Mouse (Mus musculus): ENCODE results near the gene Ddx23. TPM values are rescaled to one million over a fixed set of nuclear protein-coding genes. Genes with fewer than 3 reads are reported as not detected.

Ddx23 gene
- polyA plus RNA-seq, 1 experiment from 2014 or later, result 17.8 TPM

GRCm38 (mm10) chr15:98685926-98686325 is 23.2 kb upstream of the Ddx23 start:
- H3K9me3 ChIP-seq (replicated peaks), result no peaks in the 10 kb centered on the region
- no peak overlapping the region for H3K9ac ChIP-seq
- H3K27me3 ChIP-seq, result no peaks in the 10 kb centered on the region
- ATAC-seq (replicated peaks; ENCODE audit: insufficient number of reproducible peaks, insufficient read depth, low FRiP score, low read depth), result no peak
- WGBS, result 68% methylated on average over 3 of the region's 3 CpGs
- no peaks in the 10 kb centered on the region for H3K36me3 ChIP-seq
- peaks cover 8% of the 10 kb centered on the region for H3K4me1 ChIP-seq (replicated peaks)
- no peak overlapping the region for H3K4me2 ChIP-seq
- H3K4me3 ChIP-seq, result no peak overlapping the region
- no peak overlapping the region for H3K27ac ChIP-seq

- no peaks in the 10 kb centered on the region for H3K36me3 ChIP-seq
- H3K4me2 ChIP-seq, result no peak overlapping the region
- H3K27me3 ChIP-seq, result no peaks in the 10 kb centered on the region
- no peak overlapping the region for H3K27ac ChIP-seq
- no peaks in the 10 kb centered on the region for H3K9me3 ChIP-seq (replicated peaks)
- 0 out of 2 replicates have a peak, but pooled peaks cover 5% of the 10 kb centered on the region for H3K4me1 ChIP-seq (replicated peaks)
- no peak overlapping the region for H3K9ac ChIP-seq
- 81% methylated on average over 1 of the region's 1 CpGs for WGBS
- ATAC-seq (replicated peaks; ENCODE audit: insufficient number of reproducible peaks, insufficient read depth, low FRiP score, low read depth), result no peak
- no peak overlapping the region for H3K4me3 ChIP-seq
Measured at GRCm38 (mm10) chr15:98683746-98684145, 21.1 kb upstream of the Ddx23 start.

- Histone ChIP-seq H3K9ac (no peak overlapping the region), H3K4me2 (no peak overlapping the region), H3K4me3 (no peak overlapping the region), H3K27me3 (no peaks in the 10 kb centered on the region), H3K9me3 (replicated peaks) (no peaks in the 10 kb centered on the region), H3K36me3 (no peaks in the 10 kb centered on the region), H3K27ac (no peak overlapping the region), H3K4me1 (replicated peaks) (0 out of 2 replicates have a peak, but pooled peaks cover 5% of the 10 kb centered on the region)
- 43% methylated on average over 10 of the region's 10 CpGs for WGBS
- no peak for ATAC-seq (replicated peaks; ENCODE audit: insufficient number of reproducible peaks, insufficient read depth, low FRiP score, low read depth)
Measured at GRCm38 (mm10) chr15:98683177-98683576, 20.5 kb upstream of the Ddx23 start.

DNA sequence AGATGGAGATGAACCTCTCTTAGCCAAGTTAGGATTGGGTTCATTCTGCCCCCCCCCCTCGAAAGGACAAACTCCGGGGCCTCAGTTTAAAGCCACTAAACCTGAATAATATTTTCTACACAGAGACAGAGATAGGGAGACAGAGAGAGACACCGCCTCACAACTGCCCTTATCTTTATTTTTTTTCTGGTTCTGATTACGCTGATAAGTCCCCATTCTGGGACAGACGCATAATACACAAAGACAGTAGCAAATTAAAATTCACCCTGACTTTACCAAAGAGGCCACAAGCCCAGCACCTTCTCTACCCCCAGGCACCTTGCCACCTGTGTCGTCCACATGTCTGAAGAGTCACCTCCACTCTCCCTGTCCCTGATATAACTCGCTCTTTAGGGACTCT is 18.9 kb upstream of the Ddx23 start:
- no peak for ATAC-seq (replicated peaks; ENCODE audit: insufficient number of reproducible peaks, insufficient read depth, low FRiP score, low read depth)
- no peaks in the 10 kb centered on the region for H3K36me3 ChIP-seq
- peaks cover 11% of the 10 kb centered on the region for H3K4me1 ChIP-seq (replicated peaks)
- no peak overlapping the region for H3K27ac ChIP-seq
- H3K9me3 ChIP-seq (replicated peaks), result no peaks in the 10 kb centered on the region
- H3K9ac ChIP-seq, result no peak overlapping the region
- WGBS, result 74% methylated on average over 7 of the region's 7 CpGs
- H3K4me3 ChIP-seq, result no peak overlapping the region
- H3K4me2 ChIP-seq, result no peak overlapping the region
- H3K27me3 ChIP-seq, result peaks cover 4% of the 10 kb centered on the region; the same call in 1 of the 2 replicates

GRCm38 (mm10) chr15:98680660-98681059 is 18.0 kb upstream of the Ddx23 start:
- H3K4me2 ChIP-seq, result no peak overlapping the region

DNA sequence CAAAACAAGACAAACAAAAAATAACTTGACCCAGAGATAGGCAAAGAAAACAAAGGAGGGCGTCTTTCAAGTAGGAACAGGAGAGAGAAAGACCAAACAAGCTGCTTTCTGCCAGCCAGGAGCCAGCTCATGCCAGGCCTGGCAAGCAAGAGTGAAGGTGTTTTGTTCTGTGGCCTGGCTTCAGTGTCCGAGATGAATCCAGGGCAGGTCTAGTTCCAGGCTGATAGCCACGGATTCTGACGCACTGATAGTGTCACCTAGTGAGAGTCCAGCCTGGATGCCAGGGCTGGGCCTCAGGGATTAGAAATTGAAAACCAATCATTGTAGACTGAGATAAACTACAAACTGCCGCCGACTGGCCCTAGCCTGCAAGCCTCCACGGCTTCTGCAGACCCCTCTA is 15.3 kb upstream of the Ddx23 start:
- Histone ChIP-seq H3K27me3 (peaks cover 32% of the 10 kb centered on the region), H3K9ac (no peak overlapping the region), H3K4me3 (no peak overlapping the region), H3K36me3 (no peaks in the 10 kb centered on the region), H3K4me1 (replicated peaks) (peaks cover 25% of the 10 kb centered on the region), H3K9me3 (replicated peaks) (no peaks in the 10 kb centered on the region), H3K27ac (no peak overlapping the region), H3K4me2 (no peak overlapping the region)
- WGBS, result 57% methylated on average over 7 of the region's 7 CpGs
- ATAC-seq (replicated peaks; ENCODE audit: insufficient number of reproducible peaks, insufficient read depth, low FRiP score, low read depth), result no peak

More at GRCm38 (mm10) chr15:98680660-98681059, 18.0 kb upstream of the Ddx23 start:
- Histone ChIP-seq H3K9me3 (replicated peaks) (no peaks in the 10 kb centered on the region), H3K27ac (no peak overlapping the region), H3K9ac (no peak overlapping the region), H3K4me1 (replicated peaks) (peaks cover 21% of the 10 kb centered on the region), H3K4me3 (no peak overlapping the region), H3K27me3 (peaks cover 14% of the 10 kb centered on the region), H3K36me3 (no peaks in the 10 kb centered on the region)
- WGBS, result 72% methylated on average over 8 of the region's 8 CpGs
- no peak for ATAC-seq (replicated peaks; ENCODE audit: insufficient number of reproducible peaks, insufficient read depth, low FRiP score, low read depth)

DNA sequence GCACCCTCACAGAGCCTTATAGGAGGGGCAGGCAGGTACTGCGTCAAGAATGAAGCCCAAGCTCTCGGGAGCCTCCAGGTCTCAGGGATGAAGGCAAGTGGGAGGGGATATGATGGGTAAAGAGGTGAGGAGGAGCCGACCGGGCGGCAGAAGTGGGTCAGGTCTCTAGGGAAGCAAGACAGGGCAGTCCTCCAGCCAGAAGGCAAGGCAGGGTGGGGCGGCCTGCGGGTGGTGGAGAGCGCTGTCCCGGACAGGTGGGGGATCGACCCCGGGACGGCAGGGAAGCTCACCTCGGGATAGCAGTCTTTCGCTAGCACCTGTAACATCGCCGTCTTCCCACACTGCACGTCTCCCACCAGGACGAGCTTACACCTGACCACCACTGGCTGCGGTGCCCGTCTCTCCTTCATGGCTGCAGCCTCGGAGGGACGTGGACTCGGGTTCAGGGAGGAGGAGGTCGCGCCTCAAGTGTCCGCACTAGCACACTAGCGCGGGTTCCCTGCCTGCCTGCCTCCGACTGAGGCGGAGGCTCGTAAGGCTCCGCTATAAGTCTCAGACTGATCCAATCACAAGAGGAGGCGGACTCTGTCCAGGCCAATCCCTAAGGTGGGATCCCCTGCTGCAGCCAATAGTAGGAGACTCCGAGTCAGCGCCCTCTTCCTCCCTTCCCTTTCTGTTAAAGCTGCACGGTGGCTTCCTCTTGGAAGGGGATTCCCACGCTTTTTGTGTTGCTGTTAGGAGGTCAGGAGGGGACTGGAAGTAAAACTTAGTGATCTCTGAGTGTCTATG is 14.4 kb upstream of the Ddx23 start, which contains the start of gene Rnd1:
TSS of gene Rnd1 (minus strand) at position 522 of the 789 bp plus-strand sequence.
- Histone ChIP-seq H3K4me1 (replicated peaks) (peaks cover 31% of the 10 kb centered on the region), H3K9me3 (replicated peaks) (no peaks in the 10 kb centered on the region), H3K27me3 (peaks cover 32% of the 10 kb centered on the region), H3K9ac (peak within 1 kb of the TSS; percentile 51; the same call in 1 of the 2 replicates), H3K36me3 (no peaks in the 10 kb centered on the region), H3K4me3 (peak within 1 kb of the TSS; percentile 54), H3K27ac (no peak within 1 kb of the TSS), H3K4me2 (peak within 1 kb of the TSS; percentile 98)
- under 1% methylated on average over 37 of the region's 37 CpGs for WGBS
- ATAC-seq (replicated peaks; ENCODE audit: insufficient number of reproducible peaks, insufficient read depth, low FRiP score, low read depth), result peak; percentile 96

GRCm38 (mm10) chr15:98676471-98676870 is 13.8 kb upstream of the Ddx23 start:
- Histone ChIP-seq H3K36me3 (no peaks in the 10 kb centered on the region), H3K27ac (no peak overlapping the region), H3K9me3 (replicated peaks) (no peaks in the 10 kb centered on the region), H3K9ac (no peak overlapping the region), H3K4me2 (peak overlapping the region; percentile 98), H3K4me3 (peak overlapping the region; percentile 54), H3K27me3 (peaks cover 32% of the 10 kb centered on the region), H3K4me1 (replicated peaks) (peaks cover 32% of the 10 kb centered on the region)
- no peak for ATAC-seq (replicated peaks; ENCODE audit: insufficient number of reproducible peaks, insufficient read depth, low FRiP score, low read depth)
- WGBS, result 7% methylated on average over 9 of the region's 9 CpGs

GRCm38 (mm10) chr15:98675634-98676250 is 13.0 kb upstream of the Ddx23 start:
- WGBS, result 10% methylated on average over 14 of the region's 14 CpGs
- H3K27ac ChIP-seq, result no peak overlapping the region
- no peak for ATAC-seq (replicated peaks; ENCODE audit: insufficient number of reproducible peaks, insufficient read depth, low FRiP score, low read depth)
- peak overlapping the region; percentile 98 for H3K4me2 ChIP-seq
- H3K36me3 ChIP-seq, result no peaks in the 10 kb centered on the region
- H3K27me3 ChIP-seq, result peaks cover 32% of the 10 kb centered on the region
- peaks cover 32% of the 10 kb centered on the region for H3K4me1 ChIP-seq (replicated peaks)
- peak overlapping the region; percentile 54 for H3K4me3 ChIP-seq
- H3K9me3 ChIP-seq (replicated peaks), result no peaks in the 10 kb centered on the region
- no peak overlapping the region for H3K9ac ChIP-seq

GRCm38 (mm10) chr15:98674994-98675545 is 12.4 kb upstream of the Ddx23 start:
- peak overlapping the region; percentile 98 for H3K4me2 ChIP-seq
- 31% methylated on average over 11 of the region's 11 CpGs for WGBS
- peak overlapping the region; percentile 54 for H3K4me3 ChIP-seq
- no peak overlapping the region for H3K27ac ChIP-seq
- H3K9ac ChIP-seq, result peak overlapping the region; percentile 9; the same call in 1 of the 2 replicates
- H3K4me1 ChIP-seq (replicated peaks), result peaks cover 32% of the 10 kb centered on the region
- no peaks in the 10 kb centered on the region for H3K36me3 ChIP-seq
- H3K9me3 ChIP-seq (replicated peaks), result no peaks in the 10 kb centered on the region
- H3K27me3 ChIP-seq, result peaks cover 32% of the 10 kb centered on the region
- no peak for ATAC-seq (replicated peaks; ENCODE audit: insufficient number of reproducible peaks, insufficient read depth, low FRiP score, low read depth)

- ATAC-seq (replicated peaks; ENCODE audit: insufficient number of reproducible peaks, insufficient read depth, low FRiP score, low read depth), result no peak
- Histone ChIP-seq H3K36me3 (no peaks in the 10 kb centered on the region), H3K4me1 (replicated peaks) (peaks cover 32% of the 10 kb centered on the region), H3K4me2 (no peak overlapping the region), H3K27me3 (peaks cover 32% of the 10 kb centered on the region), H3K9ac (no peak overlapping the region), H3K4me3 (no peak overlapping the region), H3K27ac (no peak overlapping the region), H3K9me3 (replicated peaks) (no peaks in the 10 kb centered on the region)
- 39% methylated on average over 7 of the region's 7 CpGs for WGBS
Measured at GRCm38 (mm10) chr15:98674284-98674993, 11.7 kb upstream of the Ddx23 start.
